Mouse (Mus musculus): Measurements from ENCODE around the gene Khsrp. TPM values are rescaled to one million over a fixed set of nuclear protein-coding genes. Genes with fewer than 3 reads are reported as not detected.

Gene Khsrp
- polyA plus RNA-seq (2017; shearing (Covaris generic)): 7.8 TPM

GRCm38 (mm10) chr17:57030931-57031660, at the start of gene Khsrp:
Khsrp (minus strand) TSS chr17:57031522.

GRCm38 (mm10) chr17:57078336-57078735, 47.0 kb upstream of the Khsrp start, which contains the start of gene Dennd1c:
Dennd1c (minus strand) TSS chr17:57078514.

GRCm38 (mm10) chr17:57059486-57059977, 28.2 kb upstream of the Khsrp start, which contains the start of gene Slc25a23:
Slc25a23 (minus strand) TSS chr17:57059863.

GRCm38 (mm10) chr17:57058891-57059485, 27.7 kb upstream of the Khsrp start, which contains the start of gene Crb3:
Crb3 (plus strand) TSS chr17:57059105.

GRCm38 (mm10) chr17:57041554-57041953, 10.2 kb upstream of the Khsrp start, which contains the start of gene Slc25a41:
Slc25a41 (minus strand) TSS chr17:57041654.

GRCm38 (mm10) chr17:57011236-57012141, 19.8 kb downstream of the Khsrp start, which contains the start of the genes Gtf2f1 and Gm17949:
Gtf2f1 (minus strand) TSS chr17:57011288.
Gm17949 (plus strand) TSS chr17:57011469.

GRCm38 (mm10) chr17:56999968-57000609, 31.2 kb downstream of the Khsrp start, which contains the start of gene Pspn:
Pspn (minus strand) TSS chr17:57000018.

GRCm38 (mm10) chr17:56997029-56997667, 34.2 kb downstream of the Khsrp start, which contains the start of gene Alkbh7:
Alkbh7 (plus strand) TSS chr17:56997339.

GRCm38 (mm10) chr17:56990115-56990746, 41.1 kb downstream of the Khsrp start, which contains the start of gene Clpp:
Clpp (plus strand) TSS chr17:56990305.

GRCm38 (mm10) chr17:56982013-56982412, 49.3 kb downstream of the Khsrp start, which contains the start of gene Acer1:
Acer1 (minus strand) TSS chr17:56982126.

Other genes with a start within 250 kb of the Khsrp start
- gene Rfx2, start 200.5 kb downstream of the Khsrp start, polyA plus RNA-seq (2017; shearing (Covaris generic)): 1.4 TPM
- gene Acsbg2, start 157.1 kb downstream of the Khsrp start, polyA plus RNA-seq (2017; shearing (Covaris generic)): not detected
- 0.11 TPM for gene 1700061G19Rik, start 156.0 kb downstream of the Khsrp start, polyA plus RNA-seq (2017; shearing (Covaris generic))
- gene Mllt1, start 96.1 kb downstream of the Khsrp start, polyA plus RNA-seq (2017; shearing (Covaris generic)): 4.8 TPM
- not detected for gene Acer1, start 49.4 kb downstream of the Khsrp start, polyA plus RNA-seq (2017; shearing (Covaris generic))
- 94.9 TPM for gene Clpp, start 41.2 kb downstream of the Khsrp start, polyA plus RNA-seq (2017; shearing (Covaris generic))
- gene Alkbh7, start 34.2 kb downstream of the Khsrp start, polyA plus RNA-seq (2017; shearing (Covaris generic)): 37.9 TPM
- 1.8 TPM for gene Pspn, start 31.5 kb downstream of the Khsrp start, polyA plus RNA-seq (2017; shearing (Covaris generic))
- gene Gtf2f1, start 20.2 kb downstream of the Khsrp start, polyA plus RNA-seq (2017; shearing (Covaris generic)): 93.0 TPM
- 0.93 TPM for gene Gm17949, start 20.1 kb downstream of the Khsrp start, polyA plus RNA-seq (2017; shearing (Covaris generic))
- gene Slc25a41, start 10.1 kb upstream of the Khsrp start, polyA plus RNA-seq (2017; shearing (Covaris generic)): not detected
- gene Crb3, start 27.6 kb upstream of the Khsrp start, polyA plus RNA-seq (2017; shearing (Covaris generic)): 3.1 TPM
- 3.8 TPM for gene Slc25a23, start 28.3 kb upstream of the Khsrp start, polyA plus RNA-seq (2017; shearing (Covaris generic))
- gene Dennd1c, start 47.0 kb upstream of the Khsrp start, polyA plus RNA-seq (2017; shearing (Covaris generic)): 327 TPM
- 2.0 TPM for gene Tubb4a, start 56.3 kb upstream of the Khsrp start, polyA plus RNA-seq (2017; shearing (Covaris generic))
- gene Tnfsf9, start 73.8 kb upstream of the Khsrp start, polyA plus RNA-seq (2017; shearing (Covaris generic)): 10.2 TPM
- gene Cd70, start 118.3 kb upstream of the Khsrp start, polyA plus RNA-seq (2017; shearing (Covaris generic)): 0.35 TPM
- 11.9 TPM for gene Tnfsf14, start 162.7 kb upstream of the Khsrp start, polyA plus RNA-seq (2017; shearing (Covaris generic))
- gene C3, start 196.6 kb upstream of the Khsrp start, polyA plus RNA-seq (2017; shearing (Covaris generic)): 3.4 TPM
- gene Gpr108, start 216.9 kb upstream of the Khsrp start, polyA plus RNA-seq (2017; shearing (Covaris generic)): 103 TPM
- gene Trip10, start 217.9 kb upstream of the Khsrp start, polyA plus RNA-seq (2017; shearing (Covaris generic)): 8.6 TPM
- gene Vav1, start 247.6 kb upstream of the Khsrp start, polyA plus RNA-seq (2017; shearing (Covaris generic)): 253 TPM